Mouse (Mus musculus) forebrain, embryonic 11.5 days (tissue): ENCODE data around the gene Ralgps2. TPM values are rescaled to one million over a fixed set of nuclear protein-coding genes. Genes with fewer than 3 reads are reported as not detected.

Experiments used
- ATAC-seq: fragments of 200-750 bp; cut with Nextera tagmentation; replicated peaks from 2 replicates; pipeline ENCODE4 v1.8.0; 2017; ENCODE audit warnings: moderate TSS enrichment; ENCODE audit not compliant: low FRiP score
- DNase-seq: peaks from one replicate; pipeline ENCODE4 v3.0.0-alpha.2; 2017; ENCODE audit warnings: low spot score
- H3K27ac ChIP-seq: fragments of 300-500 bp; sonication (generic); 2 replicates; pipeline ENCODE4 v1.5.1; 2014; ENCODE audit warnings: low read depth, low read length
- H3K27me3 ChIP-seq: fragments of 300-500 bp; sonication (generic); 2 replicates; pipeline ENCODE4 v1.6.1; 2014; ENCODE audit warnings: mild to moderate bottlenecking, low read length, mixed read lengths; ENCODE audit not compliant: control insufficient read depth, insufficient read depth
- H3K36me3 ChIP-seq: fragments of 300-500 bp; sonication (generic); 2 replicates; pipeline ENCODE4 v1.6.1; 2014; ENCODE audit warnings: mild to moderate bottlenecking, low read length, moderate library complexity, mixed read lengths; ENCODE audit not compliant: control insufficient read depth, insufficient read depth
- H3K4me1 ChIP-seq: fragments of 300-500 bp; sonication (generic); replicated peaks from 2 replicates; pipeline ENCODE4 v1.6.1; 2014; ENCODE audit warnings: low read length, mixed read lengths; ENCODE audit not compliant: control insufficient read depth, insufficient read depth
- H3K4me2 ChIP-seq: fragments of 300-500 bp; sonication (generic); 2 replicates; pipeline ENCODE4 v1.6.1; 2014; ENCODE audit warnings: low read depth, mild to moderate bottlenecking, low read length, moderate library complexity, mixed read lengths; ENCODE audit not compliant: severe bottlenecking
- H3K4me3 ChIP-seq: fragments of 300-500 bp; sonication (generic); 2 replicates; pipeline ENCODE4 v1.5.1; 2014; ENCODE audit warnings: low read depth, low read length
- H3K9ac ChIP-seq: fragments of 300-500 bp; sonication (generic); 2 replicates; pipeline ENCODE4 v1.6.1; 2014; ENCODE audit warnings: low read length
- H3K9me3 ChIP-seq: fragments of 300-500 bp; sonication (generic); 2 replicates; pipeline ENCODE4 v1.6.1; 2016; ENCODE audit warnings: low read length, mixed read lengths; ENCODE audit not compliant: control insufficient read depth
- WGBS: fragments of 180-500 bp; shearing (Covaris S2); extraction: QIAGEN DNeasy Blood & Tissue Kit; methylation state at CpG from one replicate; pipeline ENCODE4 v1.1.7; 2014; 5-methylcytosine and 5-hydroxymethylcytosine counted together
- polyA plus RNA-seq: library from polyadenylated mRNA; unstranded; fragments of >200 nt; fragmentation: Nextera tagmentation; extraction: Ambion mirVana; gene quantifications from 2 replicates; pipeline ENCODE4 v1.2.1, GENCODE M21; 2014

The Ralgps2 gene
- polyA plus RNA-seq, 1 experiment from 2014 or later: 82.0 TPM

- DNase-seq: no peak
- no peak overlapping the region for H3K4me3 ChIP-seq
- H3K36me3 ChIP-seq: no peaks in the 10 kb centered on the region
- 93% methylated on average over 7 of the region's 7 CpGs for WGBS
- H3K4me2 ChIP-seq: no peak overlapping the region
- H3K9ac ChIP-seq: no peak overlapping the region
- H3K9me3 ChIP-seq: no peaks in the 10 kb centered on the region
- H3K4me1 ChIP-seq: no peaks in the 10 kb centered on the region
- H3K27ac ChIP-seq: no peak overlapping the region
- ATAC-seq: no peak
- H3K27me3 ChIP-seq: no peaks in the 10 kb centered on the region
Measured at GRCm38 (mm10) chr1:156978656-156979055, 39.2 kb upstream of the Ralgps2 start.

GRCm38 (mm10) chr1:156973857-156974256, 34.4 kb upstream of the Ralgps2 start:
- H3K27ac ChIP-seq: no peak overlapping the region
- ATAC-seq (no peak), DNase-seq (no peak)
- WGBS: 93% methylated on average over 6 of the region's 6 CpGs
- H3K27me3 ChIP-seq: no peaks in the 10 kb centered on the region
- no peaks in the 10 kb centered on the region for H3K9me3 ChIP-seq
- no peaks in the 10 kb centered on the region for H3K36me3 ChIP-seq
- no peak overlapping the region for H3K4me3 ChIP-seq
- no peak overlapping the region for H3K9ac ChIP-seq
- no peak overlapping the region for H3K4me2 ChIP-seq
- H3K4me1 ChIP-seq: no peaks in the 10 kb centered on the region

GRCm38 (mm10) chr1:156972391-156972790, 33.0 kb upstream of the Ralgps2 start:
- Histone ChIP-seq H3K9me3 (no peaks in the 10 kb centered on the region), H3K27me3 (no peaks in the 10 kb centered on the region), H3K4me2 (no peak overlapping the region), H3K4me1 (no peaks in the 10 kb centered on the region), H3K4me3 (no peak overlapping the region), H3K36me3 (no peaks in the 10 kb centered on the region), H3K9ac (no peak overlapping the region), H3K27ac (no peak overlapping the region)
- DNase-seq: no peak
- no peak for ATAC-seq
- WGBS: 90% methylated on average over 4 of the region's 4 CpGs

GRCm38 (mm10) chr1:156971206-156971811, 31.9 kb upstream of the Ralgps2 start:
- no peaks in the 10 kb centered on the region for H3K36me3 ChIP-seq
- no peak for DNase-seq
- H3K9me3 ChIP-seq: no peaks in the 10 kb centered on the region
- H3K4me1 ChIP-seq: no peaks in the 10 kb centered on the region
- no peak overlapping the region for H3K4me2 ChIP-seq
- no peak for ATAC-seq
- H3K4me3 ChIP-seq: no peak overlapping the region
- no peak overlapping the region for H3K27ac ChIP-seq
- WGBS: 91% methylated on average over 7 of the region's 7 CpGs
- H3K9ac ChIP-seq: no peak overlapping the region
- no peaks in the 10 kb centered on the region for H3K27me3 ChIP-seq

GRCm38 (mm10) chr1:156970641-156971040, 31.2 kb upstream of the Ralgps2 start:
- no peak overlapping the region for H3K27ac ChIP-seq
- no peak for ATAC-seq
- no peaks in the 10 kb centered on the region for H3K4me1 ChIP-seq
- no peak for DNase-seq
- 65% methylated on average over 6 of the region's 6 CpGs for WGBS
- H3K9ac ChIP-seq: no peak overlapping the region
- no peaks in the 10 kb centered on the region for H3K36me3 ChIP-seq
- H3K9me3 ChIP-seq: no peaks in the 10 kb centered on the region
- H3K27me3 ChIP-seq: no peaks in the 10 kb centered on the region
- no peak overlapping the region for H3K4me3 ChIP-seq
- no peak overlapping the region for H3K4me2 ChIP-seq

GRCm38 (mm10) chr1:156968107-156968506, 28.7 kb upstream of the Ralgps2 start:
- H3K36me3 ChIP-seq: no peaks in the 10 kb centered on the region
- ATAC-seq: no peak
- H3K27ac ChIP-seq: no peak overlapping the region
- H3K4me2 ChIP-seq: no peak overlapping the region
- no peak overlapping the region for H3K9ac ChIP-seq
- H3K4me3 ChIP-seq: no peak overlapping the region
- no peaks in the 10 kb centered on the region for H3K27me3 ChIP-seq
- no peak for DNase-seq
- 82% methylated on average over 7 of the region's 7 CpGs for WGBS
- H3K9me3 ChIP-seq: no peaks in the 10 kb centered on the region
- H3K4me1 ChIP-seq: no peaks in the 10 kb centered on the region

GRCm38 (mm10) chr1:156964586-156964932, 25.1 kb upstream of the Ralgps2 start:
- Histone ChIP-seq H3K4me1 (no peaks in the 10 kb centered on the region), H3K4me2 (no peak overlapping the region), H3K27ac (no peak overlapping the region), H3K36me3 (no peaks in the 10 kb centered on the region), H3K4me3 (no peak overlapping the region), H3K9ac (no peak overlapping the region), H3K9me3 (no peaks in the 10 kb centered on the region), H3K27me3 (no peaks in the 10 kb centered on the region)
- 78% methylated on average over 4 of the region's 4 CpGs for WGBS
- no peak for ATAC-seq
- no peak for DNase-seq

GRCm38 (mm10) chr1:156963871-156964585, 24.6 kb upstream of the Ralgps2 start:
- no peaks in the 10 kb centered on the region for H3K9me3 ChIP-seq
- H3K27me3 ChIP-seq: no peaks in the 10 kb centered on the region
- no peak overlapping the region for H3K4me3 ChIP-seq
- H3K9ac ChIP-seq: no peak overlapping the region
- DNase-seq (no peak), ATAC-seq (no peak)
- H3K4me2 ChIP-seq: no peak overlapping the region
- H3K27ac ChIP-seq: no peak overlapping the region
- no peaks in the 10 kb centered on the region for H3K4me1 ChIP-seq
- no peaks in the 10 kb centered on the region for H3K36me3 ChIP-seq
- 56% methylated on average over 7 of the region's 7 CpGs for WGBS
